Mouse (Mus musculus) bone marrow, adult 2 months (tissue): ENCODE data around the gene Apobec2.

Experiments used
- CTCF ChIP-seq: fragments of 200-500 bp; IDR thresholded peaks from 2 replicates; pipeline ENCODE4 v1.5.1; 2011; ENCODE audit warnings: low read length, control low read depth; ENCODE audit not compliant: control insufficient read depth, insufficient read depth
- POLR2A ChIP-seq: fragments of 200-500 bp; IDR thresholded peaks from 2 replicates; pipeline ENCODE4 v1.6.1; 2011; ENCODE audit warnings: low read depth, mild to moderate bottlenecking, control low read depth, low read length, borderline replicate concordance; ENCODE audit not compliant: control insufficient read depth

DNA sequence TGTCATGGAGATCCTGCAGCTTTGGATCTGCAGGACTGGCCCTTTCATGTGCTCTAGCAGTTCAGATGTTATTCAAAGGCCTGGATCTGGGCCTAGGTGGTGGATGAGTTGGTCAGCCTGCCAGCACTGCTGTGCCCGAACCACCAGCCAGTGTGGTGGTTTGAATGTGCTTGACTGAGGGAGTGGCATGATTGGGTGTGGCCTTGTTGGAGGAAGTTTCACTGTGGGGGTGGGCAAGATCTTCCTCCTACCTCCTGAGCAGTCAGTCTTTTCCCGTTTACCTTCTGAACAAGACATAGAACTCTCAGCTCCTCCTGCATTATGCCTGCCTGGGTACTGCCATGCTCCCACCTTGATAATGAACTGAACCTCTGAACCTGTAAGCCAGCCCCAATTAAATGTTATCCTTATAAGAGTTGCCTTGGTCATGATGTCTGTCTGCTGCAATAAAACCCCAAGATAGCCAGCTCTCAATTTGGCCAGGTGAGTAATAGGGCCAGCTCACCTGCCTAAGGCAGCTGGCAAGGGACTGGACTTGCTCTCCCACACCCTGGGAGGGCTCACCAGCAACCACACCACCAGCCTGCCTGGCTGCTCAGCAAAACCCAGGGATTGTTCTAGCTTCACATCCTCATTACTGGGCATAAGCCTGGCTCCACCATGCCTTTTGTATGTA, 46.8 kb downstream of the Apobec2 start:
- no peak for TF ChIP-seq CTCF
- TF ChIP-seq POLR2A, result no peak
